Mouse (Mus musculus) heart, postnatal 0 days (tissue): Measurements from ENCODE around the gene Gm9857.

Experiments
- CTCF ChIP-seq: IDR thresholded peaks from 2 replicates; pipeline ENCODE4 v1.5.1; 2016; ENCODE audit warnings: antibody characterized with exemption, control low read depth, low read depth
- EP300 ChIP-seq: IDR thresholded peaks from 2 replicates; pipeline ENCODE4 v1.6.1; 2016; ENCODE audit warnings: antibody characterized with exemption, low read depth

GRCm38 (mm10) chr3:108938691-108939090 lies 1.6 kb downstream of the Gm9857 start:
- no peak for TF ChIP-seq CTCF
- no peak for TF ChIP-seq EP300
